Mouse (Mus musculus): ENCODE measurements around the gene Cdc42bpb.

Cdc42bpb gene

DNA sequence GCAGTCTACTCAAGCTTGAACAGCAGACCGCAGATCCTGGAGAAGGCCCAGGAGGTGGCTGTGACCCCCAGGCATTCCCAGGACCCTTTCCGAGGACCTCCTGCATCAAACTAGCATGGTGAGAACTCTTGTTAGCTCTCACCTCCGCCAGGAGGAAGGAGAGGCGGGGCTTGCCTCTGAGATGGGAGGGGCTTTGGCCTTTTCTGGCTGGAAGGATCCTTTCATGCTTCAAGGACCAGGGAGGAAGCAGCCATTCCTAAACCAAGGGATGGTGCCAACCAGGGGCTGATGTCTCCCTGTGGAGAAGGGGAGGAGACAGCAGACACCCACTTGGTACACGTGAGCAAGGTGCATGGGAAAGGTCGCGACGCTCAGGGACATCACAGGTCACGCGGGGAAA lies 93.0 kb downstream of the Cdc42bpb start:
- DNase-seq (ENCODE audit: low spot score in 2 of 2): no peak

DNA sequence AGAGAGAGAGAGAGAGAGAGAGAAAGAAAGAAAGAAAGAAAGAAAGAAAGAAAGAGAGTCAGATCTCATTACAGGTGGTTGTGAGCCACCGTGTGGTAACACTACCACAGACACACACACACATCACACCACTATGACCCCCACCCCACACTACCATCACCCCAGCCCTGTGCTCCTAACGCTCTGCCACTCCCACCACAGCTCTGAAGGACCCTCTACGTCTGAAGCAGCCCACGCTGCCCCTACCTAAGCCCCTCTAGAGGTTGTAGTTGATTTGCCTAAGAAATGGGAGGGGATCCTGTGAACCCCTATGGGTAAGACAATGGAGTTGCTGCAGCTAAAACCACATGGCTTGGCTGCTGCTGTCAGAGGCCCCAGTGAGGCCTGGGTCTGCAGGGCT lies 93.9 kb downstream of the Cdc42bpb start:
- no peak for DNase-seq (ENCODE audit: low spot score in 2 of 2)

DNA sequence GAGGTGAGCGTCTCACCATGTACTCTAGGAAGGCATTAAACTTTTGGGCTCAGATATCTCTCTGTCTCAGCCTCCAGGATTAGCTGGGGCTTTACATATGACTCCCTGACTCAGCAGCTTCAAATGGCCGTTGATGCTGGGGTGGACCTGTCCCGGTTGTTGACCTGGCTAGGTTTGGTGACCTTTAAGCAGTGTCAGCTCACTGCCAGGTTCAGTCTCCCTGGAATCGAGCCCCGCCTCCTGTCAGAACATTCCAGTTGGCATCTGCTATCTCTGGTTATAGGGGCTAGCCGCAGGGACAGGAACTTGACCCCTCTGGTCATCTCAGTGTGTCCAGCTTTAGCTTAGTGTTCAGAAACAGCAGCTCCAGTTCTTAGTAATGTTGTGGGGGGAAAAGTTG lies 101.1 kb downstream of the Cdc42bpb start:
- DNase-seq (ENCODE audit: low spot score in 2 of 2): no peak

DNA sequence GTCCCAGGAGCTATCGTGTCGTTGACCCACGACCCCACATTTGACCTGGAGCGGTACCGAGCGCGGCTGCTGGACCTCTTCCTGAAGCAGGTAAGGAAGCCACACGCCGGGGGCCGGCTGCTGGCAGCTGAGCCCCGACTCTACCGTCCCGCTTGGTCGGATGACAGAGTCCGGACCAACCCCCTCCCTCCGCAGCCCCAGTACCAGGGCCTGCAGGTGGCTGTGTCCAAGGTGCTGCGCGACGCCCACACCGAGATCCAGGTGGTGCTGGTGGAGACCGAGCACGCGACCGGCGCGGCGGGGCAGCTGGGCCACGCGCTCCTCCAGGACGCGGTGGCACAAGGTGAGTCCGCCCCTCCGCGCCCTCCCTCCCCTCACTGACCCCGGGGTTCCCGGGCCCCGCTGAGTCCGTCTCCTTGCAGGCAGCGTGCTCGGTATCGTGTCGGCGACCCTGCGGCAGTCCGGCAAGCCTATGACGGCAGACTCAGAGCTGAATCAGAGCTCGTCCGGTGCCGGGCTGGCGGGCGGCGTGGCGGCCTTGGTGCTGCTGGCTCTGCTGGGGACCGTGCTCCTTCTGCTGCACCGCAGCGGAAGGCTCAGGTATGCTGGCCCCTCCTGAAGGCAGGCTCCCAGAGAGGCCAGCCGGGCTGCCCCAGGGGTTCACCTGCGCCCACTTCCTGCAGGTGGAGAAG lies 102.2 kb downstream of the Cdc42bpb start:
- peak in 1 of 2 experiments; percentile 19 for DNase-seq (ENCODE audit: low spot score in 2 of 2)

GRCm38 (mm10) chr12:111274447-111275149 lies 102.9 kb downstream of the Cdc42bpb start:
- no peak for DNase-seq (ENCODE audit: low spot score in 2 of 2)

GRCm38 (mm10) chr12:111274006-111274405 lies 103.5 kb downstream of the Cdc42bpb start:
- DNase-seq (ENCODE audit: low spot score in 2 of 2): no peak

DNA sequence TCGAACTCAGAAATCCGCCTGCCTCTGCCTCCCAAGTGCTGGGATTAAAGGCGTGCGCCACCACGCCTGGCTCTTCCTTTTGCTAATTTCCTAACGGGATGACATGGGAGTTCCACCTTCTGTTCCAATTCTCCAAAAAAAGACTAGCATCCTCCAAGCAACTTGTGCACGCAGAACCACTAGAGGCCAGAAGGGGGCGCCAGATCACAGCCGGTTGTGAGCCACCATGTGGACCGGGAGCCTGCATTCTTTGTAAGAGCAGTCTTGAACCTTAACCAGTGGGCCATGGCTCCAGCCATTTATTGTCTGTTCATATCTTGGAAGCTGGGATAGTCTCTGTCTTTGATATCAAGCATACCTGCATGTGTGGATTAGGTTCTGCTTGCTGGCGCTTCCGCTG lies 105.1 kb downstream of the Cdc42bpb start:
- DNase-seq (ENCODE audit: low spot score in 2 of 2): peak; percentile 25 to 72

- no peak for DNase-seq (ENCODE audit: low spot score in 2 of 2)
These were observed 105.6 kb downstream of the Cdc42bpb start for GRCm38 (mm10) chr12:111271966-111272365.

DNA sequence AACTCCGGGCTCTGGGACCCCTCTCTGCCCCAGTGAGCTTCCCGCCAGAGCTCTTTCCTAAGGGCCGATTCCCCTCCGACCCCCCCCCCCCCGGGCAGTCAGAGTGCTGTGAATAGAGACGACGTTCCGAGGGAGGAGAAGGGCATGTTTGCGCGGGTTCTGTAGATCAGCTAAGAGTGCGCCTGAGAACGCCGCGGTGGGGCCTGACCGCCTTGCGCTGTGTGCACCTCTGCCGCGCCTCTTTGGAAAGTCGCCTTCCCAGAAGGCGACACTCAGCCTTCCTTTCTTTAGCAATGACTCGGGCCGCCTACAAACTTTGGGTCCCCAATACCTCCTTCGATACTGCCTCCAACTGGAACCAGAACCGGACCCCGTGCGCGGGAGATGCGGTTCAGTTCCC lies 106.1 kb downstream of the Cdc42bpb start:
- DNase-seq (ENCODE audit: low spot score in 2 of 2): no peak

GRCm38 (mm10) chr12:111270629-111271277 lies 106.8 kb downstream of the Cdc42bpb start, which contains the start of gene Amn:
Gene Amn, plus strand, starts transcription at chr12:111271095.
- DNase-seq (ENCODE audit: low spot score in 2 of 2): no peak

GRCm38 (mm10) chr12:111267673-111268325 lies 109.7 kb downstream of the Cdc42bpb start:
- DNase-seq (ENCODE audit: low spot score in 2 of 2): no peak

GRCm38 (mm10) chr12:111266592-111266991 lies 110.9 kb downstream of the Cdc42bpb start:
- DNase-seq (ENCODE audit: low spot score in 2 of 2): no peak

DNA sequence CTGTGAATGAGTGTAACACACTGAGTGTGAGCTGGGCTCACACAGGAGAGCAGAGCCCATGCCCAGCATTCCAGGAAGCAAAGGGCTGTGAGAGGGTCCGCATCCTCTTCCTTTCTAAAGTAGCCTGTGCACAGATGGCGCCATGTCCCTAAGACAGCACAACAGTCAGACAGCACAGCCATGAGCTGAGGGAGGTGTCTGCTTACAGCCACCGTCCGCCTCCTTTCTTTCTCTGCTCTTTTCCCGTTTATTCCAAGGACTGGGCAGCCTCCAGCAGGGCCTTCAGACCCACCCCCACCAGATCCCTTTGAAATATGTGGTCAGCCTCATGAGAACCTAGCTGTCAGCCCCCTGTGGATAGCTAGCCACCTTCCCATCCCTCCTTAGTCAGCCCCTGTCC lies 112.3 kb downstream of the Cdc42bpb start:
- no peak for DNase-seq (ENCODE audit: low spot score in 2 of 2)

- DNase-seq (ENCODE audit: low spot score in 2 of 2): no peak
These were observed 113.9 kb downstream of the Cdc42bpb start for GRCm38 (mm10) chr12:111263650-111264049.

GRCm38 (mm10) chr12:111251227-111251626 lies 126.3 kb downstream of the Cdc42bpb start:
- peak in 1 of 2 experiments; percentile 17 for DNase-seq (ENCODE audit: low spot score in 2 of 2)

DNA sequence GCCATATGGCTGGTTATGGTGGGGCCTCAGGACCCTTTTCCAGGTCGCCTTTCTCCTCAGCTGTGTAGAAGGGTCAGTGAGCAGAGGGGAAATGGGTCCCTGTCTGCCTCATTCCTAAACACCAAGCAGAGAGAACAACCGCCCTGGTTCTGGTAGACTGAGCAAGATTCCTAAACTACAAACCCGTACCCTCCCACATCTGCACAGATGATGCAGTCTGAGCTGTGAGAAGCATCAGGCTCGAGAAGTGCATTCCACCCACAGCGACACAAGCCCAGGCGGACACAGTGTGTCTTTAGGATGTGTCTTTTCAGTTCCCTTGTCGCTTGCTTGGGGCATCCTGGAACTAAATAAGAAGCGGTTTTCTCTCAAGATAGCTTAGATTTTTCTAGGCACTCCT lies 127.4 kb downstream of the Cdc42bpb start:
- DNase-seq (ENCODE audit: low spot score in 2 of 2): no peak

GRCm38 (mm10) chr12:111249095-111249494 lies 128.4 kb downstream of the Cdc42bpb start:
- DNase-seq (ENCODE audit: low spot score in 2 of 2): no peak

DNA sequence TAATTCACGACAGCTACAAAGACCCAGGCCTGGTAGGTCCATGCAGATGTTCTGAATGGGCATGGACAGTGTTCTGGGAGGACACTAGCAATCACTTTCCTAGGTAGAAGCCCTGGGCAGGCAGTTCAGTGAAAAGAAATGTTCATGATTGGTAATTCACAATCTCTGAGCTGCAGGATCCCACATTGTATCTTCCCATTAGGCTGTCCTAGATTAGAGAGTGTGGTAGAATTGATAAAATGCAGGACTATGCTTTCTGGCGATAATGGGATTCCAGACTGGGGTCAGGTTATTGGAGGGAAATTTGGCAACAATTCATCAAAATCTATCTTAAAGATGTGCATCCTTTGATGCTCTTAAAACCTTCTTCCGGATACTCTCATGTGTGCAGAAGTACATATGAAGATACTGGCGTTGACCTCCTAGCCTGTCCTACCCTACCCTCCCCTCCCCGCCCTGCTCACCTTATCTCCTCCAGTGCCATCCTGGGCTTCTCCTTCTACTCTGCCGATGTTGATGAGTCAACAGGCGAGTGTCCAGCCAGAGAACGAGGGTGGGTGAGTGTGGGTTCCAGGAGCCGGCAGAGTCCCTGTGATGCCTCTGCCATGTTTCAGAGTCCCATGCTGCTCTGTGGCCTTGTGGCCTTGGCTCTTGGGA lies 130.6 kb downstream of the Cdc42bpb start:
- no peak for DNase-seq (ENCODE audit: low spot score in 2 of 2)

GRCm38 (mm10) chr12:111245070-111245469 lies 132.4 kb downstream of the Cdc42bpb start:
- no peak for DNase-seq (ENCODE audit: low spot score in 2 of 2)

GRCm38 (mm10) chr12:111243733-111244132 lies 133.8 kb downstream of the Cdc42bpb start:
- no peak for DNase-seq (ENCODE audit: low spot score in 2 of 2)

All from thymus, postnatal 10 days (tissue).